ENCODE assay signal across 19 mouse cellular contexts in the genomic region with DNA sequence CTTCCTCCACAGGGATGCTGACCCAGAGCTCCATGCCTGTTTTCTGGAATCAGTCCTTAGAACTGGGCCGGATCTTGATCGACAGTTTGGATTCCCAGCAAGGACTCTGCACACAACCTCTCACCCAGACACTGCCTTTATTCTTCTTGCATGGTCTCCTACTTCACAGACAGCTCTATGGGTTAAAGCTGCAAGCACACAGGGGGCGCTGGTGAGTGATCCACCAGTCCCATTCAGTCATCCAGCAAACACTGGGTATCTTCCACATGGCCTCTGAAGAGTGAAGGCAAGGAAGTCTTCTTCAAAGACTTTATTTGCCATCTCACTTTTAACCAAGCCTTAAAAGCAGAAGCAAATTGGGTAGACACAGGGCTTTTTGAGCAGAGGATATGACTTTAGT. TPM values are rescaled to one million over a fixed set of nuclear protein-coding genes. Genes with fewer than 3 reads are reported as not detected.
DNase-seq lines count a peak whose midpoint lies in the region; TF ChIP-seq lines count a peak whose summit lies in the region.
"Had no signal": no experiment of that assay in that cellular context is flagged by ENCODE, and none has a peak within 500 bp of the region (broad histone marks: within the 10 kb centered on the region; RNA-seq: fewer than 3 reads in every experiment).

No protein-coding gene starts in this region.

- no peak for TF ChIP-seq POLR2A in ES-Bruce4 (IDR thresholded peaks at IDR 0.05; ENCODE audit: insufficient read depth, low read length)

- H3K27ac ChIP-seq in left cerebral cortex, adult 2 months = no peak overlapping the region
- no peak overlapping the region for H3K27ac ChIP-seq in ES-Bruce4 (ENCODE audit: insufficient read depth, low read length)
- H3K27ac ChIP-seq: forebrain, embryonic 12.5 days; heart, embryonic 13.5 days; hindbrain, postnatal 0 days; midbrain, embryonic 12.5 days; neural tube, embryonic 13.5 days had no signal

- H3K9ac ChIP-seq in ES-Bruce4 (ENCODE audit: low read depth, poor library complexity, severe bottlenecking) = no peak overlapping the region
- H3K9ac ChIP-seq: forebrain, embryonic 12.5 days; heart, embryonic 13.5 days; midbrain, embryonic 12.5 days; neural tube, embryonic 13.5 days had no signal

- H3K4me3 ChIP-seq in left cerebral cortex, adult 2 months = no peak overlapping the region
- no peak overlapping the region for H3K4me3 ChIP-seq in ES-Bruce4 (ENCODE audit: low read depth, low read length)
- H3K4me3 ChIP-seq: forebrain, embryonic 12.5 days; heart, embryonic 13.5 days; midbrain, embryonic 12.5 days; neural tube, embryonic 13.5 days had no signal

- no peaks in the 10 kb centered on the region for H3K4me1 ChIP-seq in ES-Bruce4 (ENCODE audit: control insufficient read depth, insufficient read depth, low read length)
- H3K4me1 ChIP-seq: forebrain, embryonic 12.5 days; heart, embryonic 13.5 days; midbrain, embryonic 12.5 days; neural tube, embryonic 13.5 days had no signal

- H3K27me3 ChIP-seq in ES-Bruce4 (ENCODE audit: control insufficient read depth, insufficient read depth, low read length, poor library complexity, severe bottlenecking) = no peaks in the 10 kb centered on the region
- H3K27me3 ChIP-seq: forebrain, embryonic 12.5 days; heart, embryonic 13.5 days; midbrain, embryonic 12.5 days; neural tube, embryonic 13.5 days had no signal

- H3K36me3 ChIP-seq in ES-Bruce4 (ENCODE audit: control insufficient read depth, insufficient read depth, low read length, poor library complexity, severe bottlenecking) = no peaks in the 10 kb centered on the region
- H3K36me3 ChIP-seq: forebrain, embryonic 12.5 days; heart, embryonic 13.5 days; midbrain, embryonic 12.5 days; neural tube, embryonic 13.5 days had no signal

- intact Hi-C loops in left cerebral cortex, adult 2 months (cut with DNase I) = no loop called here
- intact Hi-C loops in left cerebral cortex, postnatal 4 days (cut with DNase I) = no loop called here

- peak; percentile 9 for TF ChIP-seq CTCF in left cerebral cortex, adult 2 months (IDR thresholded peaks at IDR 0.05)
- peak; percentile 30 for TF ChIP-seq CTCF in ES-Bruce4 (IDR thresholded peaks at IDR 0.05; ENCODE audit: low read depth, low read length)

- H3K9me3 ChIP-seq in ES-Bruce4 (replicated peaks; ENCODE audit: control insufficient read depth, insufficient read depth, low read length, poor library complexity, severe bottlenecking) = no peaks in the 10 kb centered on the region
- H3K9me3 ChIP-seq: forebrain, embryonic 12.5 days; heart, embryonic 13.5 days; midbrain, embryonic 12.5 days; neural tube, embryonic 13.5 days had no signal

- no peak for TF ChIP-seq EP300 in ES-Bruce4 (IDR thresholded peaks at IDR 0.05; ENCODE audit: insufficient read depth, low read depth, low read length)

- DNase-seq in left cerebral cortex, adult 2 months (ENCODE audit: extremely low spot score in 1 of 2, low spot score in 2 of 2) = no peak
- DNase-seq in left cerebral cortex, postnatal 4 days = no peak
- DNase-seq in A20 (ENCODE audit: low read depth, low spot score) = peak; percentile 19
- DNase-seq in induced T-regulatory cell, adult 2 months (ENCODE audit: low read depth) = peak; percentile 16
- DNase-seq in right cerebral cortex, postnatal 25 days = no peak
- no peak for DNase-seq in gastrocnemius, adult 18-20 months (ENCODE audit: low spot score)
- DNase-seq in urinary bladder, adult 18-20 months (ENCODE audit: low spot score in 2 of 2) = no peak
- DNase-seq: cerebellum, postnatal 10 days; heart, postnatal 36 days; kidney, adult 8-10 months; kidney, postnatal 36 days; liver; right cerebral cortex, postnatal 14 days had no signal

RNA-seq across cellular contexts. Expression of gene Ilk, which starts 21.0 kb away (rescaled TPM):
- total RNA-seq in left cerebral cortex, adult 2 months (2021) = 10 to 100 TPM; 67.4 to 73.5 TPM
- total RNA-seq in left cerebral cortex, postnatal 4 days (2021) = 100 to 1,000 TPM; 113 to 114 TPM
- polyA plus RNA-seq in ES-Bruce4 (2011; ENCODE audit: insufficient read depth, insufficient read length, low read depth, missing spikeins) = 90.9 and 107 TPM in 2 replicates
- 10 to 100 TPM; 38.4 to 44.4 TPM for total RNA-seq in gastrocnemius, adult 18-20 months (2021)

RNA-seq across cellular contexts. Expression of gene Rrp8, which starts 21.8 kb away (rescaled TPM):
- 10 to 100 TPM; 12.3 to 13.5 TPM for total RNA-seq in left cerebral cortex, adult 2 months (2021)
- 10 to 100 TPM; 11.3 to 13.9 TPM for total RNA-seq in left cerebral cortex, postnatal 4 days (2021)
- 31.9 and 33.6 TPM in 2 replicates for polyA plus RNA-seq in ES-Bruce4 (2011; ENCODE audit: insufficient read depth, insufficient read length, low read depth, missing spikeins)
- total RNA-seq in gastrocnemius, adult 18-20 months (2021) = 10 to 100 TPM in 1 of 2 experiments, 1 to 10 TPM in 1; 10.0 to 10.5 TPM

RNA-seq across cellular contexts. Expression of gene Taf10, which starts 28.8 kb away (rescaled TPM):
- total RNA-seq in left cerebral cortex, adult 2 months (2021) = 100 to 1,000 TPM; 110 to 111 TPM
- 100 to 1,000 TPM; 109 to 110 TPM for total RNA-seq in left cerebral cortex, postnatal 4 days (2021)
- polyA plus RNA-seq in ES-Bruce4 (2011; ENCODE audit: insufficient read depth, insufficient read length, low read depth, missing spikeins) = 208 and 210 TPM in 2 replicates
- total RNA-seq in gastrocnemius, adult 18-20 months (2021) = 10 to 100 TPM; 89.8 to 98.3 TPM

RNA-seq across cellular contexts. Expression of gene Tpp1, which starts 36.7 kb away (rescaled TPM):
- 10 to 100 TPM; 68.2 to 68.4 TPM for total RNA-seq in left cerebral cortex, adult 2 months (2021)
- total RNA-seq in left cerebral cortex, postnatal 4 days (2021) = 10 to 100 TPM; 16.0 to 24.7 TPM
- 68.2 and 74.8 TPM in 2 replicates for polyA plus RNA-seq in ES-Bruce4 (2011; ENCODE audit: insufficient read depth, insufficient read length, low read depth, missing spikeins)
- total RNA-seq in gastrocnemius, adult 18-20 months (2021) = 10 to 100 TPM; 41.7 to 52.2 TPM

Comparison
In these comparisons a context has a peak if more than half of its experiments do, and no peak if none do; other contexts are left out.
1. DNase-seq: peak in A20 (single experiment) and induced T-regulatory cell, adult 2 months (single experiment); none in left cerebral cortex, adult 2 months (0 of 2), left cerebral cortex, postnatal 4 days (single experiment), right cerebral cortex, postnatal 25 days (single experiment), gastrocnemius, adult 18-20 months (single experiment) and urinary bladder, adult 18-20 months (0 of 2).